Mouse (Mus musculus) forelimb bud, embryonic 11.5 days (tissue): ENCODE data around the gene Ddx19b.
A peak's percentile ranks its signal among the peaks of the same experiment; 100 is the strongest.
"Not testable (repeated sequence)": the region's sequence is repeated elsewhere in the genome, so short reads cannot be mapped to it uniquely, and the experiment has no call there.

Experiments
- DNase-seq: peaks from one replicate; pipeline ENCODE4 v3.0.0-alpha.2; 2012; ENCODE audit warnings: low read depth, low spot score

Ddx19b gene

DNA sequence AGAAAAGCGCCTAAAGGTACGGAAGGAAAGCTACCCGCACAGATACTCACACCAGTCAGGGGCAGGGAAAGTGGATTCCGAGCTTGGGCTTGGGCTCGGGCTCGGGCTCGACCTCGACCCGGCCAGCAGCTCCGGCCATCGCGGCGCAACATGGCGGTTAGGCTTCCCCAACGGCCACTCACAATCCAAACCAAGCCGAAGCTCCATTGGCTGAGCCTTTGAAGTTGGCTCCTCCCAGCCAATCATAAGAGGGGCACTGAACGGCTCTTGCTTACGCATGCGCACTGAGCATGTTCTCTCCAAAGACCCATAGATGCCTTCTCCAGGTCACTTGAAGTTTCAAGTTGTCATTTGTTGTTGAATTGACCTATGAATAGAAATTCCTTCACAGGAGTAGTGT is at the start of gene Ddx19b:
Gene Ddx19b, minus strand, starts transcription at position 180 of the 400 bp plus-strand sequence.
- DNase-seq, result no peak

DNA sequence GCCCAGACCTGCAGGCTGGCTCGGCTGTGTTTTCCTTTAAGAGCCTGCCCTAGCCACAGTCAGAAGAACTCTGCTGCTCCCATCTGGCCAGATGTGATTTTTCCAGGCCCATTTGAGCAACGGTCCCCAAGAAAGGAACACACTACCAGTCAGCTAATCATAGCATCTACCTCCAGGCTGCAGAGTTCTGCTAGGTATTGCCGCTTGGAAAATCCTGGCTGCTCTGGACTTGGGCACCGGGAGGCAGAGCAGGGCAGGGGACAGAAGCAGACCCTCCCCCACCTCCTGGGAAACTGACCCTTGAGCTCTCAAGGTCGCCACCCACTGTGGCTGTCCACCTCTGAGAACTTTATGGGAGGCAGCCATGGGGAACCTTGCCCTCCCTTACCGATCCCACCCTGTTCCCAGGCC is 48.3 kb upstream of the Ddx19b start:
- peak; percentile 26 for DNase-seq

DNA sequence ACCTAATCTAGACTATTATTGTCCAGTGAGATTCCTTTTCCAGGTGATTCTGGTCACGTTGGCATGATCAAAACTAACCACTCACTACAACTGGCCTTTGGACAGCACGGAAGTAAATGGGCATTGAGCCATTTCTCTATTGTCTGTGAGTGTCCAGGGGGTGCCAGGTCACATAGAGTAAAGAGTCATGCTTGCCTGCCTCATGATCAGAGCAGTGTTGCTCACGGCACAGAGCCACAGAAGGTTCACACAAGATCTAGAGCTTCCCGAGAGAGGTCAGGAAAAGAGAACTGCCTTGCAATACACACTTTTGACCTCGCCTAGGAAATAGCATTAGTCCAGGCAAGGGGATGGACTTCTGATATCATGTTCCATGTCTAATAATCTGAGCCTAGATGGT is 47.9 kb upstream of the Ddx19b start:
- DNase-seq, result no peak

DNA sequence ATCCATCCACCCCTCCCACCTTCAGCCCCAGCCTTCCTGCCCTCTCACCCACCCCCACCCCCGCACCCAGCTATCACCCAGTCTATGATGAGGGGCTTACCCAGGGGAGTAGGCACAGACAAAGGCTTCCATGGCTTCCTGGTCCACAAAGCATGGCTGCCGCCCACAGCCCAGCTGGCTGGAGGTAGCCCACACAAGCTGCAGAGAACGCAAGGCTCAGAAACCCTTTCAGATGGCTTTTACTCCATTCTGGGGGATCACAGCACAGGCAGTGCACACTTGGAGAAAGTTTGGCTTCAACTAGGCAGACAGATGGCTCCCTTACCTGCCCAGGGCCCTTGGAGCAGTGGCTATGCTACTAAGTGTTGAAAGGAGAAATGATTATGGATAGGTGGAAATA is 44.4 kb upstream of the Ddx19b start:
- no peak for DNase-seq

DNA sequence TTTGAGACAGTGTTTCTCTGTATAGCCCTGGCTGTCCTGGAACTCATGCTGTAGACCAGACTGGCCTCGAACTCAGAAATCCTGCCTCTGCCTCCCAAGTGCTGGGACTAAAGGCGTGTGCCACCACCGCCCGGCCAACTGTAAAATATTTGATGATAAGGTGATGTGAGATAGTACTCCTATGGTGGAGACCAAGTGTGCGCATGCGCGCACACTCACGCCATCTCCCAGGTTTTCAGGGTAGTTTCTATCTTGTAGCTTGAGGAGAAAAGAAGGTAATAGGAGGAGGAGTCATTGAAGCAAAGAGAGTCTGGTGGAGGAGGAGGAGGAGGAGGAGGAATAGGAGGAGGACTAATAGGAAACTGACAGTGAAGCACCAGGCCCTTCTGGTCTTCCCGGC is 37.1 kb upstream of the Ddx19b start:
- not testable (repeated sequence) for DNase-seq

DNA sequence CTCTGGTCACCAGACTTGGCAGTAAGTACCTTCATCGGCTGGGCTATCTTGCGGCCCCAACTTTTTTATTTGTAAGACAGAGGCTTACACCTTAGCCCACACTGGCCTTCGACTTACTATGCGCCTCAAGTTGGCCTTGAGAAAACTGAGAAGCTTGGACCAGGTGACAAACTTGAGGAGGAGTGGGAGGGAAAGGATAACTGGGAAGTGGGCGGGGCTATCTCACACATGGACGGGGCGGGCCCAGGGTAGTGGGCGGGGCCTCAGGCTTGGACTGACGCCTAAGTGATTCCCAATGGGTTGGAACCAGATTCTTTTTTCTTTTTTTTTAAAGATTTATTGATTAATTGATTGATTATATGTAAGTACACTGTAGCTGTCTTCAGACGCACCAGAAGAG is 35.9 kb upstream of the Ddx19b start:
- no peak for DNase-seq

DNA sequence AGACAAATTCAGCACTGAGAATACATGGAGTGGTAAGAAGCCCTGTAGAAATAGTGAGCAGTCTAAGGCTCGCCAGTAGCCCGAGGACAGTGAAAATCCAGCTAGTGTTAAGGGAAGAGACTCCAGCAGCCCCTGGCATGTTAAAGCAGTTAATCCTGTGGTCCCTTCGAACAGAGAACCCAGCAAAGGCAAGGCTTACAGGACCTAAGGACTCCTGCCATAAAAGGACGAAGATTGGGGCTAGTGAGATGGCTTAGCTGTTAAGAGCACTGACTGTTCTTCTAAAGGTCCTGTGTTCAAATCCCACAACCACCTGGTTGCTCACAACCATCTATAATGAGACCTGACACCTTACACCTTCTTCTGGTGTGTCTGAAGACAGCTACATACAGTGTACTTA is 34.8 kb upstream of the Ddx19b start:
- DNase-seq, result no peak

DNA sequence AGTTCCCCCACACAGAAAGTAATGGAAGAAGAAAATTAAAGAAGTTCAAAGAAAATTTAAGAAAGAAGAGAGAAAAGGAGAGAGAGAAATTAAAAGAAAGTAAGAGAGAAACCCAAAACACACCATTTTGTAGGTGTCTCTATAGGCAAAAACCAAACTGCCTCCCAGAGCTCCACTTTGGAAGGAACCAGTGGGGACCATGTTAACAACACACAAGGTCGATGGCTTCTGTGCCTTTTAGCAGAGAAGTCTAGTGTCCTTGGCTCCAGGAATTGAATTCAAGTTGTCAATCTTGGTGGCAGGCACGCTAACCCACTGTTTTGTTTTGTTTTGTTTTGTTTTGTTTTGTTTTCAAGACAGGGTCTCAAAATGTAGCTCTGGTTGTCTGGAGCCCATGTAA is 31.3 kb upstream of the Ddx19b start:
- DNase-seq, result no peak

DNA sequence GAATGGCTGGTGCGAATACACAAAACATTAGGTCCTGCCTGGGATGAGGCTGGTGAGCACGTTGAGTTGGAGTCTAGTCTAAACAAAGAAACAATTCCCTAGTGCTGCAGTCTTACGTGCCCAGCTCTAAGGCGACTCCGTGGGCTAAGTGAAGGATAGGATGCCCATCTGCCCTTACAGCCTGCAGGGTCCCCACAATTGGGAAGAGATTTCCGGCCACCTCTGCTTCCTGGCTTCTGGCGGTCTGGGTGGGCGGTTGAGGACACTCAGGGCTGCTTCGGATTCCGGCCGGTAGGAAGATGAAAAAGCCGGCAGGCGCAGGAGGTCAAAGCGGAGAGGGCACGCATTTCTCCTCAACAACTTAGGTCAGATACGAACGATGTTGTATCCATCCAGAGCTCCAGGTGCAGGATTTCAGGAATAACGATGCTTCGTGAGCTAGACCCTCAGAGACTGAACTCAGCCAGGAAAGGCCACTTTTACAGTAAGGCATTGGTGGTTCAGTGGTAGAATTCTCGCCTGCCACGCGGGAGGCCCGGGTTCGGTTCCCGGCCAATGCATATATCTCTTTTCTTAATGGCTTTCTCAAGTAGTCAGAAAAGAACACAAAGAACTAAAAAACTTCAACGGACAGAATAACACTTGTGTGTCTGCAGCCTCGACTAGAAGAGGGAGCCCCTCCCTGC is 30.7 kb upstream of the Ddx19b start:
- DNase-seq, result peak; percentile 93

DNA sequence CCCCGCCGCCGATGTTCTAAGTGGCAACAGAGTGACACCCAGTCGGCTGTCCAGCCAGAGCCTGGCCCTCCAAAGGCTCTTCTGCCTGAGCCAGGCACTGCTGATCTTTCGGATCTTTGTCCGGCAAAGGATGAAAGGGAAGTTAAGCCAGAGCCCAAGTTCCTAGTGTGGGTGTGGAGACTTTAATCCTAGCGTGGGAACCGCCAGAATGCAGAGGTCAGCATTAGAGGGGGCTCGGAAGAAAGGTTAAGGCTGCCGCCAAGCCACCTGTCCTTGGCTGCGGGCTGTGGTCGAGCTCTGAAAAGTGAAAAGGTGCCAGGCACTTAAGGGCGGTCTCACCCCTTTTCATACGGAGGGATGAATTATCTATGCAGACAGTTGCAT is 30.1 kb upstream of the Ddx19b start:
- no peak for DNase-seq

DNA sequence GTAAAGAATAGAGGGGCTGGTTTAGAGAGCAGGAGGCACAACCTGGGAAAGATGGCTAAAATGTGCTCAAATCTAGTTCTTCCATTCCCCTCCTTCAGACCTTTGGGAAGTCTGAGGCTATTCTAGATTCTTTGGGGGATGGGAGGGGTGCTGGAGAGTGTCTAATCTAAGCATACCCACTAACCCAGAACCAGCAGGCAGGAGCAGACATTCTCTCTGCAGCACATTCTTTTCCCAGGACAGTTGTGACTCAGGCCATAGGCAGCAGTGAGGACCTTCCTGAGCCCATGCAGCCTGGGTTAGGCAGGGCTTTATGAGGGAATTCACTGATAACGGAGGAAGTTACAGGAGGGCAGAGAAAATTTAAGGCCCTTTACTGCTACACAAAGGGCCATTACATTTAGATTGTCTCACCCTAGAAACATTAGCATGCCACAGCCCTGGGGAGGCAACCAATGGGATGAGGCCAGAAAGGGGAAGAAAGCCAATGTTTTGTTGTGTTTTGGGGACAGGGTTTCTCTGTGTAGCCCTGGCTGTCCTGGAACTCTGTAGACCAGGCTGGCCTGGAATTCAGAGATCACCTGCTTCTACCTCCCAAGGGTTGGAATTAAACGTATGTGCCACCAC is 27.5 kb upstream of the Ddx19b start:
- no peak for DNase-seq

DNA sequence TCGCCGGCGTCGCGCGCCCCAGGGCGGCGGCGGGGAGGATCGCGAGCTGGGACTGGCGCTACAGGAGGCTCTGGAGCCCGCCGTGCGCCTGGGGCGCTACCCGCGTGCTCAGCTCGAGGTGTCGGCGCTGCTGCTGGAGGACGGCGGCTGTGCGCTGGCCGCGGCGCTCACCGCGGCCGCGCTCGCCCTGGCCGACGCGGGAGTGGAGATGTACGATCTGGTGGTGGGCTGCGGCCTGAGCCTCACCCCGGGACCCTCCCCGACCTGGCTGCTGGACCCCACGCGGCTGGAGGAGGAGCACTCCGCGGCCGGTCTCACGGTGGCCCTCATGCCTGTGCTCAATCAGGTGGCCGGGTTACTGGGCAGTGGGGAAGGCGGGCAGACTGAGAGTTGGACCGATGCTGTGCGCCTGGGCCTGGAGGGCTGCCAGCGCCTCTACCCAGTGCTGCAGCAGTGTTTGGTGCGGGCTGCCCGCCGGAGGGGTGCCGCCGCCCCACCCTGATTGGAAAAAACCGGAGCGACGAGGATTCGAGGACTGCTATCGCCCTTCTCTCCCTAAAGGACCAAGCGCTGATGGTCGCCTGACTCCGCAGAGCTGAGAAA is 25.2 kb upstream of the Ddx19b start:
- DNase-seq, result peak; percentile 19

DNA sequence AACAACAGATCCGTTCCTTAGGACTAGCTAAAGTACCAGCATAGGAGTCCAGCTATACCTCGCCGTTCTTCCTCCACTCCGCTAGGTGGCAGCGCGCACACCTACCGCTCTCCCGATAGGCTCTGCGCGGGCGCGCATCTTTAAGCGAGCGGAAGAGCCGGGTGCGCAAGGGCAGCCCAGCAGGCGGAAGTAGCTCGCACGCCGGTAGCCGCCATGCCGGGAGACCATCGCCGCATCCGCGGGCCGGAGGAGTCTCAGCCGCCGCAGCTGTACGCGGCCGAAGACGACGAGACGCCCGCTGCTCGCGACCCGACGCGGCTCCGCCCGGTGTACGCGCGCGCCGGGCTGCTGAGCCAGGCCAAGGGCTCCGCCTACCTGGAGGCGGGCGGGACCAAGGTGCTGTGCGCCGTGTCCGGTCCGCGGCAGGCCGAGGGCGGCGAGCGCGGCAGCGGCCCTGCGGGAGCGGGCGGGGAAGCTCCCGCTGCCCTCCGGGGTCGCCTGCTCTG is 24.7 kb upstream of the Ddx19b start, which contains the start of gene Exosc6:
Gene Exosc6, plus strand, starts transcription at position 182 of the 506 bp plus-strand sequence.
- peak; percentile 94 for DNase-seq

DNA sequence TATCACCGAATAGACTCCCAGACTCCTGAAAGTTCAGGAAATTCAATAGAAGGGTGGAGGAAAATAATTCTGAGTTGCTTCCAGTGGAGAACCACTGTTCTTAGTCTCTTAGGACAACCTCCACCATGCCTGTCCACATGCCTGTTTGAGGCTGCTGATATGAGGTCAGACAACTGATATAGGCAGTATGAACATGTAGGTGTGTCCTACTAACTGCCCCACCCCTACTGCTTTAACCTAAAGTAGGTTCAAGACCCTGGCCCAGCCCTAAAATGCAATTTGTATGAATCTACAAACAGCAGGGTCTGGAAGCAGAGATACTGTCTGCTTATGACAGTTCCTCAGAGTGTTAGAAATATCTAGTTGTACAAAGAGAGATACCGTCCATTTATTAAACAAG is 24.1 kb upstream of the Ddx19b start:
- no peak for DNase-seq

DNA sequence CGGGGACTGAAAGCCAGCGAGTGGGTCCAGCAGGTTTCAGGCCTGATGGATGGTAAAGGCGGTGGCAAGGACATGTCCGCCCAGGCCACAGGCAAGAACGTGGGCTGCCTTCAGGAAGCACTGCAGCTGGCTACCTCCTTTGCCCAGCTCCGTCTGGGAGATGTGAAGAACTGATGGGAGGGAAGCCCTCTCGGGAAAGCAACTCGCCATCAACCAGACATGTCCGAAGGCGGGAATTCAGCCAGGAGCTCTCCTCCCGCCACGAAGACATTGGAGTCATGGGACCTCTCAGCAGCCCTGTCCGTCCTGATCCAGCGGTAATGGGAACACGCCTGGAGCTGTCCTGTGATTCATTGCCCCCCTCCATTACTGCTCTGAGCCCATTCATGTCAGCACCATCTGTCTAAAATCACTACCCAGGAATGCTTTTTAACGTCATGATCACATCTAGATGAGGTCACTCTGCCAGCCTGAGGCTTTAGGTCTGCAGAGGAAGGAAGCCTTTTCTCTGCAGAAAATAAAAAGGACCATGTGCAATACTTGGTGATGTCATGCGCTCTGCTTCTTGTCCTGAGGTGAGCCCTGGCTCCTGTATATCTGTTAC is 23.6 kb upstream of the Ddx19b start:
- no peak for DNase-seq

DNA sequence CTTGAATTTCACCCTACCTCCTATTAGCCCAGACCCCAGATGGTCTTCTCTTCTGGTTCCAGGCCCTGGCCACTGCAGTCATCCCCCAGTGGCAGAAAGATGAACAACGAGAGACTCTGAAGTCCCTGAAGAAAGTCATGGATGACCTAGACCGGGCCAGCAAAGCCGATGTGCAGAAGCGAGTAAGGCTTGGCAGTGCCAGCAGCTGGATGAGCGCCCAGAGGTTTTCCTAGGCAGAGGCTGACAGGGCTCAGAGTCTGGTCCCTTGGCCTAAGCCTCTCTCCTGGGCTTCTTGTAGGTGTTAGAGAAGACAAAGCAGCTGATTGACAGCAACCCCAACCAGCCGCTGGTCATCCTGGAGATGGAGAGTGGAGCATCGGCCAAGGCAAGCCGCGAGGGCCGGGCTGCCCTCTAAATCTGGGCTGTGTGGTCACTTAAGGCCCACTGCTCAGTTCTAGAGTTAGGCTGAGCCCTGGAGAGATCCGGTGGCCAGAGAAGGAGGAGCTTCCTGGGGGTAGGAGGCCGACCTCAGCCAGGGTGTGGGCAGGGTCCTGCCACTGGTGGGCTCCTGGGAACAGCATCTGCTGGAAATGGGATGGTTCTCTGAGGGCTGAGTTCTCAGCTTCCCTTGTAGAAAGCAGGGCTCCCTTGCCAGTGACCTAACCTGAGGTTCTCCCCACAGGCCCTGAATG is 22.4 kb upstream of the Ddx19b start:
- no peak for DNase-seq

DNA sequence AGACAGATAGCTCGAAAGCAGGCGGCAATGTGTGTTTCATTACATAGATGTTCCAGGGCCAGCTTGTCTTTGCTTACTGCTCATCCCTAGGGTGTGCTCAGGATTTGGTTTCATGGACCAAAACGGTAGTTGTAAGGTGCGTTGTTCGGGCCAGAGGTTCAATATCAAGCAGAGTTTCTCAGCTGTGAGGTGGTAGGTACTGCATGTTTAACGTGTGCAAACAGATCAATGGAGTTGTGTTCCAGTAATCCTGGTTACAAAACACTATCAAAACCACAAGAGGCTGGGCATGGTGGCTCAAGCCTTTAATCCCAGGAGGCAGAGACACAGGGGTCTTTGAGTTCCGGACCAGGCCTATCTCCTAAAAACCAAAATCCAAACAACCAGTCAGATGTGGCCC is 17.6 kb upstream of the Ddx19b start:
- no peak for DNase-seq

DNA sequence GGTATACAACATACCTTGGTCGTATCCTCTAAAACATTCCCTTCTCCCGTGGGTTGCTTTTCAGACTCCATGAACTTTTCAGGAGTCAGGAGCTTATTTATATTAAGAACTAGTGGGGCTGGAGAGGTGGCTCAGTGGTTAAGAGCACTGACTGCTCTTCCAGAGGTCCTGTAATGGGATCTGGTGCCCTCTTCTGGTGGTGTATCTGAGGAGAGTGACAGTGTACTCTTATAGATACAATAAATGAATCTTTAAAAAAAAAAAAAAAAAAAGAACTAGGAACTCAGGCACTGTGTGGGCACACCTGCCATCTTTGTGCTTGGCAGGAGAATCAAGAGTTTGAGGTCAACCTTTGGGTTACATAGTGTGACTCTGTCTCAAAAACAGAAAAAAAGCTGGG is 17.1 kb upstream of the Ddx19b start:
- no peak for DNase-seq

DNA sequence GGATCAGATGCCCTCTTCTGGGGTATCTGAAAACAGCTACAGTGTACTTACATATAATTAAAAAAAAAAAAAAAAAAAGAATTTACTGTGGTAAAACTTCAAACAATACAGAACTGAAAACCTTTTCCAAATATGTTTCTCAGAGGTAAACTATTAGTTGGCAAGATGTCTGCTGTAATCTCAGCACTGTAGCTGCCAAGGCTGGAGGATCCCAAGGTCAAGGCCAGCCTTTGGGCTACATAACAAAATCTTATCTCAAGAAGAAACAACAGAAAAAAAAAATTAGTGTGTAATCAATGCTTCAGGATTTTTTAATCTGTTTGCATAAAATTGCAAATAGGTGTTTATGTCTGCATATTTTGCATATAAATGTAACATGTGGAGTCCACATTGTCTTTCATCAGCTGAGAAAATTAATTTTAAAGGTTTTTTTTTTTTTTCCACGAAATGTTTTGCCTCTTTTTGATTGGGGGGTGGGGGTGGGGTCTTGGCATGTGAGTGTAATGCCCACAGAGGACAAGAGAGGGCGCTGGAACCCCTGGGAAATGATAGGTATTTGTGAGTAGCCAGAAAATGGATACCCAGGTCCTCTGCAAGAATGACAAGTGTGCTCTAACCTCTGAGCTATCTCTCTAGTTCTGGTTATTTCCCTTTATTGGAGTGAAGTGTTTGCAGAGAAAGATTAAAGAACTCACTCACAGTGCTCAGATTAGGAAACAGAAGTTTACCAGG is 12.6 kb upstream of the Ddx19b start:
- DNase-seq, result no peak

DNA sequence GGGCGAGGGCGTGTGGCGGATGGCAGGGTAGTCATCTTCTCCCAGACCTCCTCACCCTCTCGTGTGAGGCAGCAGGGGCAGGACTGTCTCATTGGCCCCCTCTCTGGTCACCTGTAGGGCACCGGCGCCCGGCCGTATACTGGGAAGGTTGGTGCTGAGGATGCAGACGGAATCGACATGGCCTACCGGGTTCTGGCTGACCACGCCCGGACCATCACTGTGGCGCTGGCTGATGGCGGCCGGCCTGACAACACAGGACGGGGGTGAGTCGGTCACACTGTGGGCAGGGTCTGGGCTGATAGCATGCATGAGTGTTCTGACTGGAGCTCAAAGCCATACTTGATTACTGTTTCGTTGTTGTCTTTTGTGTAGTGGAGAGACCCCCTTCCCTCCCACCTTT is 11.0 kb upstream of the Ddx19b start:
- no peak for DNase-seq

DNA sequence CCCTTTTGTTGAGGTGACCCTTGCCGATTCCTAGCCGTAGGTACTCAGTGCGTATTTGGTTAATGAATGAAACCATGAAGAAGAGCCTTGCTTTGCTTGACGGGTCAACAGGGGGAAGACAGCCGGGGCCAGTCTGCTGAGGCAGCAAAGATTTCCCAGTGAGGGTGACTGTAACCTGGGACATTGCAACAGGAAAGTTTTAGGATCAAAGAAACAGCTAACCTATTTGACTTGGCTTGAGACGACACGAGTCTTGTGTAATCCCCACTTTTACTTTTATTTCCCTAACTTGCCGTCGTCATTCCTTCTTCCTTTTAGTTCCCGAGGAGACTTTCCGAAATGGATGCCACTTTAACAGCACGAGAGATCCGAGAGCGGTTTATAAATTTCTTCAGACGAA is 5.0 kb upstream of the Ddx19b start:
- DNase-seq, result no peak
